Mouse (Mus musculus) left cerebral cortex, postnatal 25 days (tissue): ENCODE measurements around the gene Gm21876. TPM values are rescaled to one million over a fixed set of nuclear protein-coding genes. Genes with fewer than 3 reads are reported as not detected.
"Not testable (repeated sequence)": the region's sequence is repeated elsewhere in the genome, so short reads cannot be mapped to it uniquely, and the experiment has no call there.

Experiments
- DNase-seq, 2 experiments: peaks; one replicate each; pipeline ENCODE4 v3.0.0; 2022; ENCODE audit warnings: low spot score in 2 of 2, mixed read lengths in 1 of 2
- intact Hi-C: fragments of 180-260 bp; cut with DNase I; formaldehyde crosslinking; loops from one replicate; pipeline ENCODE4 v1.15.1; 2025
- total RNA-seq, 2 experiments: library from RNA; stranded (reverse); gene quantifications; 2 replicates each; pipeline ENCODE4 v1.2.3; 2021

The Gm21876 gene
- not detected for total RNA-seq

DNA sequence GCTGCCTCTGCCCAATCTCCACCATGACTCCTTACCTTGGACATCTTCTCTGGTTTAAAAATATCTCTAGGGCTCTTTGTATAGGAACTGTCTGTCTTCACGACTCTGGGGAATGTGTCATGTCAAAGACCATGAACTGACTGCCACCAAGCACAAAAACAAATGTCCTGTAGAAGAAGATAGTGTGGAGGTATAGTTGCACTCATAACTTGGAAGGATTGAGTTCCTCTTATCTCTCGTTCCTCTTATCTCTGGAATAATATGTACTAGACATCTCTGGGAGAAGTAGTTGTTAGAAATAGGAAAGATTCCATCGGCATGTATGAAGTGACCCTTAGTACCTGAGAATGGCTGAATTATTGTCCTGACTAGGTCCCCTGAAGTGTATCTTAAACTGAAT is at the start of gene Gm21876:
Gene Gm21876, minus strand, starts transcription at position 101 of the 400 bp plus-strand sequence.
- intact Hi-C loops: no loop called here
- no peak for DNase-seq

DNA sequence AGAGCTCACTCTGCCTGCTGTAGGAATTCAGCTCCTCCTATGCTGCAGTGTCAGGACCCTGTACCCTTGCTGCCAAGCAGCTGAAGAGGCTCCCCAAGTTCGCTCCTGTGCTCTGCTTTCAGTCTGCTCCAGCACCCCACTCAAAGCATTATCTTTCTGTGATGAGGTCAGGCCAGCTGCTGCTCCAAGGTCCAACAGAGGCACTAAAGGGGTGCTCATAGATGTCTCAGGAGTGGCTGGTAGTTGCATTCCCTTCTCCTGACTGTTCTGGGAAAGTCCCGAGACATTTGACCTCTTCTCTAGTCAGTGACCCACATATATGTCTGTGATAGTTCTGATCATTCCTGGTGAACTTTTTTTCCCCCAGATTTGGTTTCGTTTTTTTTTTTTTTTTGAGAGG is 45.0 kb upstream of the Gm21876 start:
- no peak for DNase-seq
- intact Hi-C loops: no loop called here

DNA sequence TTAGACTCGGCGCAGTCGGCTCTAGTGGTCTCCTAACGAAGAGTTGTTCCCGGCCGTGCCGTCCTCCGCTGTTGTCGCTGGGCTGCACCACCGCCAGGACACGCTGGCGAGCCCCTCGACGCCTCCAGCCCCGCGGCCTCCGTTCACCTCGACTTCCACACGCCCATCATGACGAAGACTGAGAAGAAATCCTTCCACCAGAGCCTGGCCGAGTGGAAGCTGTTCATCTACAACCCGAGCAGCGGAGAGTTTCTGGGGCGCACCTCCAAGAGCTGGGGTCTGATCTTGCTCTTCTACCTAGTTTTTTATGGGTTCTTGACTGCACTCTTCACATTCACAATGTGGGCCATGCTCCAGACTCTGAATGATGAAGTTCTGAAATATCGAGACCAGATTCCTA is 28.8 kb downstream of the Gm21876 start:
- intact Hi-C loops, DNase-seq: not testable (repeated sequence)

Other genes starting within 250 kb of the Gm21876 start
- gene Cfp, start 244.1 kb downstream of the Gm21876 start, total RNA-seq: 10 to 100 TPM; 10.3 to 15.0 TPM
- gene Elk1, start 225.0 kb downstream of the Gm21876 start, total RNA-seq: 10 to 100 TPM; 54.5 to 59.2 TPM
- gene Uxt, start 213.6 kb downstream of the Gm21876 start, total RNA-seq: 10 to 100 TPM; 11.9 to 13.3 TPM
- gene Zfp182, start 113.3 kb downstream of the Gm21876 start, total RNA-seq: 10 to 100 TPM in 1 of 2 experiments, 1 to 10 TPM in 1; 9.0 to 10.5 TPM
- gene Spaca5, start 107.2 kb downstream of the Gm21876 start, total RNA-seq: not detected
- 1 to 10 TPM; 3.5 to 3.6 TPM for gene Zfp300, start 86.1 kb downstream of the Gm21876 start, total RNA-seq
- gene Ssxa1, start 59.8 kb downstream of the Gm21876 start, total RNA-seq: not detected